Mouse (Mus musculus) G1E-ER4 (cell line): Measurements from ENCODE around the gene Cd55b. TPM values are rescaled to one million over a fixed set of nuclear protein-coding genes. Genes with fewer than 3 reads are reported as not detected.

ENCODE experiments used
- GATA1 ChIP-seq: IDR thresholded peaks from one replicate; pipeline ENCODE4 v1.8.0; 2012; ENCODE audit warnings: low read length, inconsistent platforms
- polyA plus RNA-seq: library from polyadenylated mRNA; stranded (reverse); fragments of >175 nt; gene quantifications from 2 replicates; pipeline ENCODE4 v1.2.3, GENCODE M21; 2012

The Cd55b gene
- polyA plus RNA-seq, 1 experiment: not detected

DNA sequence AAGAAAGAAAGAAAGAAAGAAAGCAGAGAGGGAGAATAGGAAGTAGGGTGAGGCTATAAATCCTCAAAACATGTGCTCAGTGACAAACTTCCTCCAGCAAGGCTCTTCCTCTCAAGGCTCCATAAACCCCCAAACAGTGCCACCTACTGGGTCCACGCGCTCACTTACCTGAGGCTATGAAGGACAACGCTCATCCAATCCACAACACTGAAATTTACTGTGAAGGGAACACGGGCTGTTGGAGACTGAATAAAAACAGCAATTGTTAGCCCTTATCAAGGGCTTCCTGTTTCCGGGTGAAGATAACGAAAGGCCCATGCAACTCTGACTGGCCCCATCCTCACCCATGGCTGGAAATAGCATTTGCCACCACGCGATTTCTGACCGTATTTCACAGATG lies 80.4 kb downstream of the Cd55b start:
- TF ChIP-seq GATA1: peak; percentile 87

Other genes with a start within 250 kb of the Cd55b start
- gene Cd55, start 39.7 kb upstream of the Cd55b start, polyA plus RNA-seq: 8.3 and 12.2 TPM in 2 replicates
- gene Zp3r, start 206.6 kb upstream of the Cd55b start, polyA plus RNA-seq: not detected in 2 replicates
- not detected in 2 replicates for gene C4bp, start 238.6 kb upstream of the Cd55b start, polyA plus RNA-seq